Mouse (Mus musculus) spleen, postnatal 10 days (tissue): ENCODE measurements around the gene Sept3.
"Not testable (repeated sequence)": the region's sequence is repeated elsewhere in the genome, so short reads cannot be mapped to it uniquely, and the experiment has no call there.

Source experiments
- DNase-seq, 2 experiments: peaks; one replicate each; pipeline ENCODE4 v3.0.0; 2021 to 2022; ENCODE audit warnings: low spot score in 2 of 2

Gene Sept3

DNA sequence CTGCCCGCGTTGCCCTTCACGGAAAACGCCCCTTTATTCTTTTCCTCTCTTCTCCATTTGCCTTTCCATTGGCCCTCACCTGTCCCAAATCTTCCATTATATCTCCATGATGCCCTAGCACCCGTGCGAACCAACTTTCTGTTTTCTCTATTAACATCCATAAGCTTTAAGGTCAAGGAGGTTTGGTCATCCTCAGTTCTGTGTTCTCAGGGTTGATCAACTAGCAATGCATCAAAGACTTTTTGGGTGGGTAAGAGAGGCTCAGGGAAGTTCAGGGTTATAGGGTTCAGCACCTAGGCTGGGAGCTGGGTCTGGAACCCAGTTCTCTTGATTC lies at the start of gene Sept3:
Gene Sept3 (plus strand): TSS at position 301 of the 334 bp plus-strand sequence.
- no peak for DNase-seq

DNA sequence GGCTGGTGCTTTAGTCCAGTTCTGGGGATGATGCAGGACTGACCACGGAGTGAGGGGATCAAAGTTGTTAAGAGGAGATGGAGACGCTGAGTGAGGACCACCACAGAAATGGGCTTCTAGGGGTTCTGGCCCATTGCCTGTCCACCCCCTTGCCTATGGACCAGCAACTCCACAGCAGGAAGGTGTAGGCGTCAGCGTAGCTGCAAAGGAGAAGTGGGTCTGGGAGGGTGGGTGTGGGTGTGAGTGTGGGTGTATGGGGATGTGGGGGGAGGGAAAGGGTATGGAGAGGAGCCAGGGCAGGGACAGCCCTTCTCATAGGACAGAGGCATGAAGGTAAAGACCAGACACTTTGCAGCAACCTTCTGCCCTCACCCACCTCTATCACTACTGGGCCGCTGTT lies 48.9 kb upstream of the Sept3 start:
- no peak for DNase-seq

DNA sequence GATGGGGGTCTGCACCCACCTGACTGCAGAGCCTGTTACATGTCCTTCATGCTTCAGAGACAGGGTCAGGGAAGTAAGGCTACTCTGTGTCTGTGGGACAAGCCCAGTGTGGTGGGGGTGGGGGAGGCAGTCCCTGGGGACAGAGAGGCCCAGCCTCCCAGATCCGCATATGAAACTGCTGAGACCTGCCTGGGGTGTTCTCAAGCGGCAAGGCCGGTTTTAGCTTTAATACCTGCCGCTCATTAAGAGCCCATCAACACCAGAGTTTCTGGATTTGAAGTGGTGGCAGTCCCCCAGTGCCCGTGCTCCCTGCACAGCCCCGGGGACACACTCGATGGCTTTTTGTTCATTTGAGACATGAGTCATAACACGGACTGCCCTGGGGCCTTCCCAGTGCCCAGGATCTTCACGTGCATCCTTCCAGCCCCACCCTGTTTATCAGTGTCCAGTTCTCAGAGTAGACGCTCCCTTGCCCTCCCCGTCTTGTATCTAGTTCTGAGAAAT lies 45.1 kb upstream of the Sept3 start:
- DNase-seq, result peak in 1 of 2 experiments; percentile 73

- DNase-seq, result no peak
Observed at GRCm38 (mm10) chr15:82230098-82230611, 44.5 kb upstream of the Sept3 start.

GRCm38 (mm10) chr15:82231100-82231499 lies 43.6 kb upstream of the Sept3 start:
- no peak for DNase-seq

DNA sequence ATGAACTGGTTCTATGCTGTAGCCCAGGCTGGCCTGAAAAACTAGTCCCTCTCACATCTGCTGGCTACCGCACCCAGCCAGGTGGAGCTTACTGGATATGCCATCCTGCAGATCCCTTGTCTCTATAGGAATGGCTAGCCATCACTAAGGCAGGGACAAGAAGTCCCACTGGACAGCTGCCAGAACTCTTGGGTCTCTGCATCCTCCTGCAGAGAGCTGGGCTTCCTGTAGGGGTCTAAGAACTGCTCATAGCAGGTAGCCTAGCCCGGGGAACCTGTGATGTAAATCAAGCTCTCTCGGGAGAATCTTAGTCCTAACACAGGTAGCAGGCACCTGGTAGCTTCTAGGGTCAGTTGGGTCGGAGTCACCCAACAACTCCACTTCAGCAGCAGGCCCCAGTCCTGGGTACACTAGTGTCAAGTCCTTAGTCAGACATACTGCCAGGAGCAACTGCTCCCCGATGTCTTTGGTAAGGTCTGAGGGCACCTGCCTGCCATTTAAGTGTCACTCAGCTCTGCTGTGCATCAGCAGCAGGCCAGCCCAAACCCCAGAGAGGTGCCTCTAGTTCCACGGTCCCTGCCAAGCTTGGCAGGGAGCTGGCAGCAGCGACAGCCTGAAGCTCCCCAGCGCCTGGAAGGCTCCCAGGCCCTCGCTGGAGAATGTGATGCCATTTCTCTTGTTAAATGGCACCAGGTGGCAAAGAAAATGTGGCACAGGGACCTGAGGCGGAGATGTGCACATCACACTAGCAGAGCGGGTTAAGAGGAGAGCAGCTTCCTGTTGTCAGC lies 42.9 kb upstream of the Sept3 start:
- peak in 1 of 2 experiments; percentile 31 for DNase-seq

DNA sequence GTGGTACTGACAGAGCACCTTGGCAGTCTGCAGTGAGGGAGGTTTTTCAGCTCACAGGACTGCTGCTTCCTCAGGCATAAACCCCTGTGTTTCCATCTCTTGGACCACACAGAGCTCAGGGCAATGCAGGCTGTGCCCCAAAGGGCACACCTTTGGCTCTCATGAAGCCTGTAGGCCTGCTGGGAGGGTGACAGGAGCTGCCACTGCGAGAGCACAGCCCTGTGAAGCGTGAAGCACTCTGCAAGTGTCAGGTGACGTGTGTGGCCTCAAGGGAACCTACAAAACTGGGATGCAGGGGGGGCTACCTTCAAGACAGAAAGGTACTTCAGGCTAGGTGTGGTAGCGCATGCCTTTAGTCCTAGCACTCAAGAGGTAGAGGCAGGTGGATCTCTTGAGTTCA lies 42.0 kb upstream of the Sept3 start:
- DNase-seq, result peak in 1 of 2 experiments; percentile 39

- DNase-seq, result peak in 1 of 2 experiments; percentile 37
Observed at GRCm38 (mm10) chr15:82235661-82236060, 39.0 kb upstream of the Sept3 start.

DNA sequence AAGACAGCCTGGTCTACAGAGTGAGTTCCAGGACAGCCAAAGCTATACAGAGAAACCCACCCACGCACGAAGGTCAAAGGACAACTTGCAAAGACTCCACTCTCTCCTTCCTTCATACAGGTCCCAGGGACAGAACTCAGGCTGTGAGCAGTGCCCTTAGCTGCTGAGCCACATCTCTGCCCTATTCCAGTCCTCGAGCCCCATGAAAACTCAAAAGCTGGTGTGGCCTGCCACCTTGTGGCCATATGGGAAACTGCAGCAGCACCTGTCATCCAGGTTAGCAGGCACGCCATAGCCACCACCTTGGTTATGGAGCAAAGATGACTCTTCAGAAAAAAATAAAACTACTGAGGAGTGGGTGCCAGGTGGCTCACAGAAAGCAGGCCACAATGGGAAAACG lies 38.1 kb upstream of the Sept3 start:
- DNase-seq, result peak; percentile 89

- DNase-seq, result no peak
Observed at GRCm38 (mm10) chr15:82243311-82243710, 31.4 kb upstream of the Sept3 start.

DNA sequence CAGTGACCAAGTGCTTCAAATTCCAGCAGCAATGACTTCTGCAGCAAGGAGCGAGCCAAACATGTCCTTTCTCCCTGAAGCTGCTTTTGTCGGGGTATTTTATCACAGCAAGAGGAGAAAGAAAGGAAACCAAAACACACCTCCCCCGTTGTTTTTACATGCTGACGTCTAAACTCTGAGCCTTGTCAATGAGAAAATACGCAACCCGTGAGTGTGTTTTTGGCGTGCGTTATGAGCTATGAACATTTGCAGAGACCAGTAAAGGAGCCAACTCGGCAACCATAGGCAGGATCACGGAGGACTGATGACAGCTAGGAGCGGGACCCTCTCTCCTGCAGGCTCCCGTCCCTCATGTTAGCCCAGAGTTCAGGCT lies 31.0 kb upstream of the Sept3 start:
- no peak for DNase-seq

GRCm38 (mm10) chr15:82244115-82244804 lies 30.4 kb upstream of the Sept3 start, which contains the start of gene Cenpm:
Gene Cenpm, minus strand, starts transcription at chr15:82244748.
- DNase-seq, result peak; percentile 95 to 96

DNA sequence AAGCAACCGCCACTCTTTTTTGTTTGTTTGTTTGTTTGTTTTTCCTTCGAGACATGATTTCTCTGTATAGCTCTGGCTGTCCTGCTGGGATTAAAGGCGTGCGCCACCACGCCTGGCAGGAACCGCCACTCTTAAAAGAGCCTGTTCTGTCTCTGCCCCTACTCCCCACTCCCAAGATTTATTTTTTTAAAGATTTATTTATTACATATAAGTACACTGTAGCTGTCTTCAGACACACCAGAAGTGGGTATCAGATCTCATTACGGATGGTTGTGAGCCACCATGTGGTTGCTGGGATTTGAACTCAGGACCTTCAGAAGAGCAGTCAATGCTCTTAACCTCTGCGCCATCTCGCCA lies 29.9 kb upstream of the Sept3 start:
- not testable (repeated sequence) for DNase-seq

GRCm38 (mm10) chr15:82247131-82247776 lies 27.4 kb upstream of the Sept3 start:
- no peak for DNase-seq

- DNase-seq, result no peak
Observed at GRCm38 (mm10) chr15:82251579-82251978, 23.1 kb upstream of the Sept3 start.

- no peak for DNase-seq
Observed at GRCm38 (mm10) chr15:82252097-82252496, 22.6 kb upstream of the Sept3 start, which contains the start of gene 1500009C09Rik. Gene 1500009C09Rik, plus strand, starts transcription at chr15:82252397.

GRCm38 (mm10) chr15:82255248-82255647 lies 19.4 kb upstream of the Sept3 start:
- no peak for DNase-seq

GRCm38 (mm10) chr15:82255944-82256383 lies 18.7 kb upstream of the Sept3 start:
- DNase-seq, result no peak

DNA sequence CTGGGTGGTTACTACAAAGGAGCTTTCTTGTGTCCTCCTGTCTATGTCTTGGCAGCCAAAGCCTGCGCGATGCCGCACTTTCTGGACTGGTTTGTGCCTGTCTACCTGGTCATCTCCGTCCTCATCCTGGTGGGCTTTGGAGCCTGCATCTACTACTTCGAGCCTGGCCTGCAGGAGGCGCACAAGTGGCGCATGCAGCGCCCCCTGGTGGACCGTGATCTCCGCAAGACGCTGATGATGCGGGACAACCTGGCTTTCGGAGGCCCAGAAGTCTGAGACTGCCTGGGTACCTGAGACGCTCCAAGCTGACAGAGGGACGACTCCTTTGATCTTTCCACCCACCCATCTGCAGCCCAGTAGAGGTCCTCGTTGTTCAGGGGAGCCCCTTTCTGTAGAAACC lies 15.2 kb upstream of the Sept3 start:
- DNase-seq, result peak; percentile 73 to 88

GRCm38 (mm10) chr15:82266356-82266755 lies 8.3 kb upstream of the Sept3 start:
- DNase-seq, result peak; percentile 68 to 79

- no peak for DNase-seq
Observed at GRCm38 (mm10) chr15:82268185-82268584, 6.5 kb upstream of the Sept3 start.

GRCm38 (mm10) chr15:82268783-82269182 lies 5.9 kb upstream of the Sept3 start:
- DNase-seq, result no peak
